In genomic region chr19:9979156-9979555, GRCm38 (mm10) we compare ENCODE assay signal across 8 mouse cellular contexts. TPM values are rescaled to one million over a fixed set of nuclear protein-coding genes. Genes with fewer than 3 reads are reported as not detected.
DNase-seq lines count a peak whose midpoint lies in the region; ATAC-seq and TF ChIP-seq lines count a peak whose summit lies in the region.

No protein-coding gene starts in this region.

- TF ChIP-seq POLR2A in ES-Bruce4 (IDR thresholded peaks at IDR 0.05; ENCODE audit: insufficient read depth, low read length): no peak

- H3K36me3 ChIP-seq in forebrain, embryonic 10.5 days (replicated peaks): peaks cover 5% of the 10 kb centered on the region
- H3K36me3 ChIP-seq in forebrain, embryonic 12.5 days (replicated peaks): peaks cover 3% of the 10 kb centered on the region; the same call in 1 of the 2 replicates
- 0 out of 2 replicates have a peak, but pooled peaks cover under 1% of the 10 kb centered on the region for H3K36me3 ChIP-seq in kidney, embryonic 16.5 days (ENCODE audit: insufficient read depth, low read length)
- peaks cover 5% of the 10 kb centered on the region for H3K36me3 ChIP-seq in ES-Bruce4 (ENCODE audit: control insufficient read depth, insufficient read depth, low read length, poor library complexity, severe bottlenecking)
- H3K36me3 ChIP-seq in liver, embryonic 13.5 days: peaks cover 8% of the 10 kb centered on the region

- H3K4me3 ChIP-seq in forebrain, embryonic 10.5 days: no peak overlapping the region
- no peak overlapping the region for H3K4me3 ChIP-seq in forebrain, embryonic 12.5 days (replicated peaks)
- H3K4me3 ChIP-seq in kidney, embryonic 16.5 days (ENCODE audit: low read length): no peak overlapping the region
- H3K4me3 ChIP-seq in ES-Bruce4 (ENCODE audit: low read depth, low read length): no peak overlapping the region
- H3K4me3 ChIP-seq in liver, embryonic 13.5 days (replicated peaks): no peak overlapping the region

- peak overlapping the region; percentile 40 for H3K27ac ChIP-seq in forebrain, embryonic 10.5 days
- no peak overlapping the region for H3K27ac ChIP-seq in forebrain, embryonic 12.5 days
- peak overlapping the region; percentile 65; the same call in 1 of the 2 replicates for H3K27ac ChIP-seq in kidney, embryonic 16.5 days (ENCODE audit: low read length)
- H3K27ac ChIP-seq in ES-Bruce4 (ENCODE audit: insufficient read depth, low read length): peak overlapping the region; percentile 74
- H3K27ac ChIP-seq in liver, embryonic 13.5 days: peak overlapping the region; percentile 97

- no peak for TF ChIP-seq CTCF in ES-Bruce4 (IDR thresholded peaks at IDR 0.05; ENCODE audit: low read depth, low read length)

- H3K27me3 ChIP-seq in forebrain, embryonic 10.5 days (ENCODE audit: poor library complexity, severe bottlenecking): no peaks in the 10 kb centered on the region
- H3K27me3 ChIP-seq in forebrain, embryonic 12.5 days: no peaks in the 10 kb centered on the region
- no peaks in the 10 kb centered on the region for H3K27me3 ChIP-seq in kidney, embryonic 16.5 days (ENCODE audit: insufficient read depth, low read length)
- H3K27me3 ChIP-seq in ES-Bruce4 (ENCODE audit: control insufficient read depth, insufficient read depth, low read length, poor library complexity, severe bottlenecking): no peaks in the 10 kb centered on the region
- H3K27me3 ChIP-seq in liver, embryonic 13.5 days: no peaks in the 10 kb centered on the region

- no peak overlapping the region for H3K9ac ChIP-seq in forebrain, embryonic 12.5 days
- H3K9ac ChIP-seq in kidney, embryonic 16.5 days (replicated peaks; ENCODE audit: low read length): no peak overlapping the region
- H3K9ac ChIP-seq in ES-Bruce4 (ENCODE audit: low read depth, poor library complexity, severe bottlenecking): peak overlapping the region; percentile 6; the same call in 1 of the 2 replicates
- H3K9ac ChIP-seq in liver, embryonic 13.5 days: peak overlapping the region; percentile 60

- 89% methylated on average over 2 of the region's 2 CpGs for WGBS in forebrain, embryonic 10.5 days
- WGBS in forebrain, embryonic 12.5 days: 76% methylated on average over 2 of the region's 2 CpGs
- WGBS in kidney, embryonic 16.5 days: 87% methylated on average over 2 of the region's 2 CpGs
- 76% methylated on average over 2 of the region's 2 CpGs for WGBS in liver, embryonic 13.5 days (ENCODE audit: insufficient replicate concordance)

- DNase-seq in forebrain, embryonic 10.5 days (ENCODE audit: extremely low spot score, low spot score): no peak
- no peak for DNase-seq in kidney, postnatal 14 days
- DNase-seq in liver, embryonic 13.5 days: no peak
- no peak for DNase-seq in frontal cortex, postnatal 36 days (ENCODE audit: low spot score in 2 of 2)

- peaks cover 26% of the 10 kb centered on the region for H3K4me1 ChIP-seq in forebrain, embryonic 10.5 days
- peaks cover 16% of the 10 kb centered on the region for H3K4me1 ChIP-seq in forebrain, embryonic 12.5 days
- H3K4me1 ChIP-seq in kidney, embryonic 16.5 days (ENCODE audit: insufficient read depth, low read length): peaks cover 23% of the 10 kb centered on the region
- H3K4me1 ChIP-seq in ES-Bruce4 (ENCODE audit: control insufficient read depth, insufficient read depth, low read length): peaks cover 9% of the 10 kb centered on the region
- peaks cover 81% of the 10 kb centered on the region for H3K4me1 ChIP-seq in liver, embryonic 13.5 days (replicated peaks)

- no peak for ATAC-seq in forebrain, embryonic 12.5 days (ENCODE audit: low FRiP score)
- no peak for ATAC-seq in kidney, embryonic 16.5 days (ENCODE audit: low FRiP score, low TSS enrichment)
- ATAC-seq in liver, embryonic 13.5 days (ENCODE audit: low read depth): no peak
- ATAC-seq in frontal cortex, adult (ENCODE audit: low TSS enrichment): no peak

- TF ChIP-seq EP300 in ES-Bruce4 (IDR thresholded peaks at IDR 0.05; ENCODE audit: insufficient read depth, low read depth, low read length): no peak

- H3K4me2 ChIP-seq in forebrain, embryonic 12.5 days: no peak overlapping the region
- H3K4me2 ChIP-seq in kidney, embryonic 16.5 days (replicated peaks; ENCODE audit: low read depth, low read length): no peak overlapping the region
- peak overlapping the region; percentile 53 for H3K4me2 ChIP-seq in liver, embryonic 13.5 days

- no peaks in the 10 kb centered on the region for H3K9me3 ChIP-seq in forebrain, embryonic 10.5 days
- H3K9me3 ChIP-seq in forebrain, embryonic 12.5 days: no peaks in the 10 kb centered on the region
- no peaks in the 10 kb centered on the region for H3K9me3 ChIP-seq in kidney, embryonic 16.5 days (ENCODE audit: low read length)
- H3K9me3 ChIP-seq in ES-Bruce4 (replicated peaks; ENCODE audit: control insufficient read depth, insufficient read depth, low read length, poor library complexity, severe bottlenecking): no peaks in the 10 kb centered on the region
- H3K9me3 ChIP-seq in liver, embryonic 13.5 days (replicated peaks): no peaks in the 10 kb centered on the region

RNA-seq across cellular contexts. Expression of gene Fth1, which starts 1.2 kb away (rescaled TPM):
- 1,226 and 1,339 TPM in 2 replicates for polyA plus RNA-seq in forebrain, embryonic 10.5 days (2016; fragmentation: Nextera tagmentation; extraction: Ambion mirVana)
- polyA plus RNA-seq in forebrain, embryonic 12.5 days (2016; fragmentation: Nextera tagmentation; extraction: Ambion mirVana): 1,239 and 1,358 TPM in 2 replicates
- polyA plus RNA-seq in kidney, embryonic 16.5 days (2015; fragmentation: Nextera tagmentation; extraction: Ambion mirVana): 1,651 and 1,666 TPM in 2 replicates
- polyA plus RNA-seq in ES-Bruce4 (2011; ENCODE audit: insufficient read depth, insufficient read length, low read depth, missing spikeins): 606 and 634 TPM in 2 replicates
- 5,062 and 5,153 TPM in 2 replicates for polyA plus RNA-seq in liver, embryonic 13.5 days (2015; fragmentation: Nextera tagmentation; extraction: Ambion mirVana)

RNA-seq across cellular contexts. Expression of gene Best1, which starts 22.3 kb away (rescaled TPM):
- polyA plus RNA-seq in forebrain, embryonic 10.5 days (2016; fragmentation: Nextera tagmentation; extraction: Ambion mirVana): 2.1 and 2.3 TPM in 2 replicates
- polyA plus RNA-seq in forebrain, embryonic 12.5 days (2016; fragmentation: Nextera tagmentation; extraction: Ambion mirVana): 1.1 and 1.4 TPM in 2 replicates
- 1.4 and 1.9 TPM in 2 replicates for polyA plus RNA-seq in kidney, embryonic 16.5 days (2015; fragmentation: Nextera tagmentation; extraction: Ambion mirVana)
- 1.4 and 3.1 TPM in 2 replicates for polyA plus RNA-seq in ES-Bruce4 (2011; ENCODE audit: insufficient read depth, insufficient read length, low read depth, missing spikeins)
- polyA plus RNA-seq in liver, embryonic 13.5 days (2015; fragmentation: Nextera tagmentation; extraction: Ambion mirVana): 0.17 and 0.20 TPM in 2 replicates

RNA-seq across cellular contexts. Expression of gene Rab3il1, which starts 22.3 kb away (rescaled TPM):
- polyA plus RNA-seq in forebrain, embryonic 10.5 days (2016; fragmentation: Nextera tagmentation; extraction: Ambion mirVana): 39.3 and 39.8 TPM in 2 replicates
- polyA plus RNA-seq in forebrain, embryonic 12.5 days (2016; fragmentation: Nextera tagmentation; extraction: Ambion mirVana): 19.0 and 22.7 TPM in 2 replicates
- polyA plus RNA-seq in kidney, embryonic 16.5 days (2015; fragmentation: Nextera tagmentation; extraction: Ambion mirVana): 32.0 and 34.6 TPM in 2 replicates
- 3.2 and 4.1 TPM in 2 replicates for polyA plus RNA-seq in ES-Bruce4 (2011; ENCODE audit: insufficient read depth, insufficient read length, low read depth, missing spikeins)
- 196 and 207 TPM in 2 replicates for polyA plus RNA-seq in liver, embryonic 13.5 days (2015; fragmentation: Nextera tagmentation; extraction: Ambion mirVana)

Comparison
In these comparisons a context has a peak if more than half of its experiments do, and no peak if none do; other contexts are left out.
1. H3K9ac ChIP-seq: peak in ES-Bruce4 (single experiment) and liver, embryonic 13.5 days (single experiment); none in forebrain, embryonic 12.5 days (single experiment) and kidney, embryonic 16.5 days (single experiment).